Mouse (Mus musculus) kidney, postnatal 14 days (tissue): Measurements from ENCODE around the gene Ripk1.
"Not testable (repeated sequence)": the region's sequence is repeated elsewhere in the genome, so short reads cannot be mapped to it uniquely, and the experiment has no call there.

ENCODE experiments used
- DNase-seq: peaks from one replicate; pipeline ENCODE4 v3.0.0; 2022; ENCODE audit warnings: mixed read lengths

The Ripk1 gene

DNA sequence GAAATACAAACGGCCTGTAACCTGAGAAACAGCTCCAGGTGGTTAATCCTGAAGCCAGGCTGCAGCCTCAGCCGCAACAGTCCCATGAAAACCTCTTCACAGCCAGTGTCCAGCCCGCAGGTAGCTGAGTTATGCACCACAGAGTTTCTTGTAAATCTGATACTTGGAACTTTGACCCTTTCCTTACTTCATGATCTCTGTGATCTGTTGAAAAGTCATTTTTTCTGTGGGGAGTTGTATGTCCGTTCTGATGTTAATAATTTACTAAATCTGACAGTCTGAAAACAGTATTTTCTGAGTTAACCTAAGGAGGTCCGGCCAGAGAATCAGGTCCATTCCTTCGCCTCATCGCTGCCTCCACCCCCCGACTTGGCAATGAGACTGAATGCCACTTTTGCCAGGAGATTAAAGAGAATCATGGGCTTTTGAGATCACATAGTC, 36.8 kb downstream of the Ripk1 start:
- DNase-seq = peak; percentile 70

DNA sequence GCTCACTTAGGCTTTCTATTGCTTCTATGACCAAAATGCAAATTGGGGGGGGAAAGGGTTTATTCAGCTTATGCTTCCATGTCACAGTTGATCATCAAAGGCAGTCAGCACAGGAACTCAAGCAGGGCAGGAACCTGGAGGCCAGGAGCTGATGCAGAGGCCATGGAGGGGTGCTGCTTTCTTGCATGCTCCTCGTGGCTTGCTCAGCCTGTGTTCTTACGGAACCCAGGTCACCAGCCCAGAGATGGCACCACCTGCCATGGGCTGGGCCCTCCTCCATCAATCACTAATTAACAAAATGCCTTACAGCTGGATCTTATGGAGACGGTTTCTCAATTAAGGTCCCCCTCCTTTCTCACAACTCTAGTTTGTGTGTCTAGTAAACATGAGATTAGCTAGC, 37.9 kb downstream of the Ripk1 start:
- no peak for DNase-seq

DNA sequence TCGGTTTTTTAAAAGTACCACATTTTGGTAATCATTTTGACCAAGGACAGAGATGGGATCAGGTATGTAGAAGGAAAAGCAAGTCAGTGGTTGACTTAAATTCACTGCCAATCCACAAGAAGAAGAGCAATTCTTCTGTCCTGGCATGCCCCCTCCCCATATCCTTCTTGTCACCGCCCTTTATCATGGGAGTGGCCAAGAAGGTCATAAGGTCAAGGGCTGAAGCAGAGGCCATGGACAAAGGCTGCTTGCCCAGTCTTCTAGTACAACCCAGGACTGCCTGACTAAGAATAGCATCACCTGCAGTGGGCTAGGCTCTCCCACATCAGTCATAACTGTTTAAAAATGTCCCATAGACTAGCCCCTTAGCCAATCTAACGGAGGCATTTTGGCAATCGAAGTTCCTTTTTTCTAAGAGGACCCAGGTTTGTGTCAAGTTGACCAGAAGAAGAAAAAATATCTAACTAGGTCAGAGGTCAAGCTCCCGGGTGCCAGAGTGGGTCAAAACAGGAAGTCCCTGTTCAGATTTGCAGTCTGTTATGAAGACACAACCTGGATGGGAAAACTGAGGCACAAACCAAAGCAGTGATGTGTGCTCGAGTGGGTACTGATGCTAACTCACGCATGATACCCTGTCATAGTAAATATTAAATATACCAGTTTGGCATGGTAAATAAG, 41.7 kb downstream of the Ripk1 start:
- DNase-seq = no peak

DNA sequence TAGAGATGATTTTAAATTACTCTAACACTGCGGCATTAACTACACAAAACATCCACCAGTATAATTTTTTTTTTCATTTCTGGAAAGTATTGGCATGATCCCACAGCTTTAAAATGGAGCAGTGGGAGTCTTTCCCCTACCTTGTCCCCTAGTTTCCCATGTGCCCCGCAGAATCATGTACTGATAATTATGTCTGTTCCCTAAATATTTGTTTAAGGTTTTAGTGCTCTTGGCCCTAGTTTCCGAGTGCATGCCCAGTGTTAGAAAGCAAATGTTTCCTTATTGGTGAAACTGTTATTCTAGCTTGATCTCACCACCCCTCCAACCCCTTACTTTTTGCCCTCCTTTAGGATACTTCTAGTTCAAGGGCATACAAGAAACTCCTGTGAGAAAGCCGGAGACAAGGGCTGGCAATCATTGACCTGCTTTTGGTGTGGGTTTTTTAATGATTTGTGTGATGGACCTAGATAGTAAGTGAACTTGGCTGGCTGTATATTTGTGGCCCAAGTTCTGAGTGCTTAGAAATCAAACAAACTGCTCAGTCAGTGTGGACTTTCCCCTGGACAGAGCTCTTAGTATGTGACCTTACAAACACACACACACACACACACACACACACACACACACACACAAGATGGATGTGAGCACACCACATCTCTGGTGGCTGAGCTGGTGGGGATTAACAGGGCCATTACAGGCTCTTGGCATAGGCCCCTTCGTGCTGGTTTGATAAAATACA, 43.5 kb downstream of the Ripk1 start:
- DNase-seq = peak; percentile 77

DNA sequence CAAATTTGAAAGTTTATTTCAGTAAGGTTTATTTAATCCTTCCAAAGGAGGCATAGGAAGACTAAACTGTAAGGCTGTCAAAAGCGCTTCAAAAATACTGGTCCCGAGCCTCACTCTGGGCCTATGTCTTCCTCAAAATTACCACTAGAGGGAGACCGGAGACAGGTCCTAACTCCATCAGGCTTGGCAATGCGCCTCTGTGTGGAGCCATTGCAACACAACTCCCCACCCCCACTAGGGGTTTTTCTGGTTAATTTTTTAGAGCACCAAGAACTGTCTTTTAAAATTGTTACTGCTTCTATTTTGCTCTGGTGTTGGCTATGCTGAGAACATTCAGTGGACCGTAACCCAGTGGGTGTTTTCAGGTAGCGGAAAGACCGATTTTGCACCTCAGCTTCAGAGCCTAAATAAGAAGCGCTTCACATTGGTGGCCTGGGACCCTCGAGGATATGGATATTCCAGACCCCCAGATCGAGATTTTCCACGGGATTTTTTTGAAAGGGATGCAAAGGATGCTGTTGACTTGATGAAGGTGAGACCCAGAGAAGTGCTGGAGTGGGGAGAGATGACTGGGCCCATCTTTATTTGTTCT, 44.4 kb downstream of the Ripk1 start:
- peak; percentile 92 for DNase-seq

DNA sequence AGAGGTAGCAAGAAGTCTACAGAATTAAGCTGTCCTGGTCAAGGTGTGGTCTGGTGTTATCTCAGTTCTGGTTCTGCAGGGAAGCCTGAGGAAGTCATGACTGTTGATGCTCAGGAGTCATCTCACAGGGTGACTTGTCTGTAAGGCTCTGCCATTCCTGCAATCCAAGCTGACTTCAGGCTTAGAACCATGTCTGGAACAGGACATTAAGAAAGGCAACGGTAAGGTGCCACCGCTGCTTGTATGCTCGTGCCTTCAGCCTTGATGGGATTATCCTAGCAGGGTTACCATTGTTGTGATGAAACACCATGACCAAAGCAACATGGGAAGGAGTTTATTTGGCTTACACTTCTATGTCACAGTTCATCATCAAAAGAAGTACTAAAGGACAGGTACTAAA, 45.4 kb downstream of the Ripk1 start:
- no peak for DNase-seq

DNA sequence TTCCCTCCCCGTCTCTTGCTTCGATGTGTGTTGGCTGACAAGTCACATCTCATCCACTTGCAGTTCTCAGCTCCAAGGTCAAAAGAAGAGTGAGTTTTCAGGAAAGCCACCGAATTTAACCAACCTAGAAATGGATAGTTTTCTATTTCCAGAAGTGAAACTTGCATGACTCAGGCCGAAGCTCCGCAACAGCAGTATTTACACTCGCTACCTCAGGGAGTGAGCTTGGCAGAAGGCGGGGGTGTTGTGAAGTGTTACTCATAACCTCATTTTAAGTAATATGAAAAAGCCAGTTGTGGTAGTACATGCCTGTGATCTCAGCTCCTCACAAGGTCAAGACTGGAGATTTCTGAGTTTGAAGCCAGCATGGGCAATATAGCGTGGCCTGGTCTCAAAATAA, 48.3 kb downstream of the Ripk1 start:
- DNase-seq = no peak

DNA sequence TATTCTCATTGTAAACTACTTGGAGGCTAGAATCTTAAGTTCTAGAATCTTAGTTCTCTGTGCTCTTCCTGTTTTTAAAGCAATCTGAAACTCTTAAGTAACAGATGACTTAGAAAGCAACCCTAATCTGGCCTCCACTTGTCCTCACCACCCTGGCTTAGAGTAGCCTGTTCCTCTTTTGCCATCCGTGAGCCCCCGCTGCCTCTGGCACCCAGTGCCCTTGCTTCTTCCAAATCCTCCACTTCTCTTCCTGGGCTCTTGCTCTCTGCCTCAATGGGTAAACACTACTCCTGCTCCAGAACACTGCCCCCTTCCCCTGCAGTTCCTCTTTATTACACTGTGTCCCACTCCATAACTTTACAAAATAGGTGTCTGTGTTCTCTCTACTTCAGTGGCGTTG, 49.5 kb downstream of the Ripk1 start:
- no peak for DNase-seq

DNA sequence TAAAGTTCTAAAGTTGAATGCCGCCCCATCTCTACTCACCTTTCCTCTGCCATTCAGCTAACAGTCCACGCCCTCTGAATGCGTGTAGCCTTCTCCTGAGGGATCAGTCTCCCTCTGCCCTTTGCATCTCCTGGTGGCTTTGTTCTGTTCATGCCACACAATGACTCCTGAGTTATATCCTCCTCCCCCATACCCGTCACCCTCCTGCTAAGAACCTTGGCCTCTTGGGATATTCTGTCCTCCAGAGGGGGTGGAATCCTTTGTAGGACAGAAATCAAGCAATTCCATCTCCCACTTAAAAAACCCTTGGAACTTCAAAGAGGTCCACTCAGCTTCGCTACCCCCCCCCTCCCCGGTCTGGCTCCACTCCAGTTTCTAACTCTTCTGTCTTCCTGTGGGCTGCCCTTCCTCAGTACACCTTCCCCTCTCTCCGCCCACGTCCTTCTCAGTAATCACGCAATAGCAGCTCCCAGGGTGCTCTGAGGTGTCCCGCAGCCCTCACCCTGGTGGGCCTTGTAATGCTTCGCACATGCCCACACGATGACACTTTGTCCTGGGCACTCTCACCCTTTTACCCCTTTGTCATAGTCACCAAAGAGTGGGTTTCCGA, 51.6 kb downstream of the Ripk1 start:
- DNase-seq = no peak

DNA sequence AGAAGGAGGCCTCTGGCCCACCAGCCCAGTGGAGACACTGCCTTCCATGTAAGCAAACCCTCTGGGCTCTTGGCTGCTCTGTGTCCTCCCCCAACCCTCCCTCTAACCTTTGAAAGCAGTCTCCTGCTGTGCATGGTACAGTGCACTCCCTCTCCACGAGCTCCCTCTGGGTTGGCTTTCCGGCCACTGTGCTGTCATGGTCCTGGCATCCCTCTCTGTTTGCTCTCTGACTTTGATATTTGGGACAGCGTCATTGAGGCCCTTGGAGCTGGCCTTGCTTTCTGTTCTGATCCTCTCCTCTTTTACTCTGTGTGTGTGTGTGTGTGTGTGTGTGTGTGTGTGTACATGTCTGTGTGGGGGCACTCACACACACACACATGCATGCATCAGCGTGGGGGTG, 52.2 kb downstream of the Ripk1 start:
- DNase-seq = no peak

DNA sequence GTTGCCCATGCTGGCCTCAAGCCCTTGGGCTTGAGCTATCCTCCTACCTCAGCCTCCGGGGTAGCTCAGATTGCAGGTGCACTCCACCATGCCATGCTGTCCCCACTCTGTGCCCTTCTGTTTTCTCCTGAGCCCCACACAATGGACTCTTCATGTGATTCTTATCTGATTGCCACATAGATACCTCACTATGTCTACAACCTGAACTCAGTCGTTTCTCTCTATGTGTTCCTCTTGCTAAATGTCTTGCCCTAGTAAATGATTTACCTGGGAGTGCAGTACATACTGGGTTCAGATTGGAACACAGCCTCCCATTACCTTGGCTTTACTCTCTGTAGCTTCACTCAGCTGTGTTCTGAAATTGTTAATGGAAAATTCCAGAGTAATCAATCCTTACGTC, 52.8 kb downstream of the Ripk1 start:
- peak; percentile 37 for DNase-seq

DNA sequence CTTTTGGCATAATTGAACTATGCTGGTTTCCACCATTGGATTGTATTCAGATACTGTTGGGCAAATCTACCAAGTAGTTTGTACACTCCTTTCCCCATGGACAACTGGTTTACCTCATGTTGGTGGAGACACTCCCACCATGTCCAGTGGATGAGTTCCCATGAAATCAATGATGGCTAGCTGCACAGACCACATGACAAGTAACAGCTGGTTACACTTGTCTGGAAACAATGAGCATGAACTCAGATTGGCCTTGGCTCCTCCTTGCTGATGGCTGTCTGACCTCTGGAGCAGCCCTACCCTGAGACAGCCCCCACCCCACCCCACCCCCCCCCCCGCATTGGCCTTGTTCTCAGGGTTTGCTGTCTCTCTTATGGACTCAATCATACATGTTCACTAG, 55.1 kb downstream of the Ripk1 start:
- no peak for DNase-seq

DNA sequence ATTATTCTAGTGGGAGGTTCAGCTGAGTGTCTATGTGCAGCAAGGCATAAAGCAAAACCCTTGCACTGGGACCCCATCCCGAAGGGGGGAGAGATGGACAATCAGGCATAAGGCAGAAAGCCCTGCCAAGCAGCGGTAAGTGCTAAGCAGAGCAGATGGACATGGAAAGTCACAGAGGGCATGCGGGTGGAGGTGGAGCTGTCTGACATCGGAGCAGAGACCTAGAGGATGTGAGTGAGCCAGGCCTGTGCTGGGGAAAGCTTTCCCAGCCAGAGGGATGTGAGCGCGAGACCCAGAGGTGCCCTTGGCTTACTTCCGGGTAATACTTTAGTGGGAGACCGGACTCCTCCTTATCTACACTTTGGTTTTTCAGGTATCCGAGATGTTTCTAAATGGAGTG, 57.9 kb downstream of the Ripk1 start:
- no peak for DNase-seq

DNA sequence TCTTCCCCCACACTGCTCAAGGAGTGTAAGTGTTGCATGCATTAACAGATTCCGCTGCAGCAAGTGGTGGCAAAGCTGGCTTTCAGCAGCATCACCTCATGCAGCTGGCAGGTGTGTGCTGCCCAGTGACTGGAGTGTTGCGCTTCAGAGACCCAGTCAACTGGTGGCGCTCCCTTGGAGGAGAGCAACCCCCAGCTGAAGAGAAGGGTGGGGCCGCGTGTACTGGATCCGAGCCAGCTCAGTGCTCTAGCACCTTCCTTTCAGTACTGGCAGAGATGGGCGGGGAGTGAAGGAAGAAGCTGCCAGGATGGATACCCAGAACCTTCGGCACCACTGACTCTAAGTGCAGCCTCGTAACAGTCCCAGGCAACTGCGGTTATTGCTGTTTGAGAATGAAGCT, 60.3 kb downstream of the Ripk1 start:
- DNase-seq = no peak

DNA sequence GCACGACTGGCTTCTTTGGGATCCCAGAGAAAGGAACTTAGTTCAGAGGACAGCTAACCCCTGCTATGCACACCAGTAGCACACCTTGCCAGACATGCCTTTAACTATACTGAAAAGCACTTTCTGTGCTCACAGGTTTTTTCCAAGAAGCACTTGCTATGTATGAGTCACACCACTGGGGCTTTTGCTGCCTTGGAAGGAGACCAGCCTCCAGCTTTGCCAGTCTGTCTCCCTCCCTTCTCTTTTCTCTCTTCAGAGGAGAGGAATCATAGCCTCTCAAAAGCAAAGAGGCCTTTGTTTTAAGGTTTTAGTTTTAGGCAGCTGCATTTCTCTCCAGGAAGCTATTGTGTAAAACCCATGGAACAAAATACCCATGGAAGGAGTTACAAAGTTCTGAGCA, 64.2 kb downstream of the Ripk1 start:
- DNase-seq = peak; percentile 19

DNA sequence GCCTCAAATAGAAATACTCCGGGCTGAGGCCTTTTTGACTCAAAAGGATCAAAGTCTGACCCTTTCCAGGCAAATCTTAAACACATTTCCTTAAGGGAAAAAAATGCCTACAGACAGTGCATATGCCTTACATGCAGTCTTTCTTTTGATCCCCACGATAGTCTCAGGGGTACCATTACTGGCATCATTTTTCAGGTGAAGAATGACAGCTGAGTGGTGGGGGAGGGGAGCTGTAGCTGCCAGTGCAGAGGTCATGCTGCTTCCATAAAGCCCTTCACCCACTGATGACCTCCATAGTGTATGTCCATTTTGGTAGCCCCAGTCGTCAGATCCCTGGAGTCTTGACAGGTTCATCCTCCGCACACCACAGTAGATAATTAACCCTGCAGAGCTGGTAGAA, 68.1 kb downstream of the Ripk1 start:
- no peak for DNase-seq

DNA sequence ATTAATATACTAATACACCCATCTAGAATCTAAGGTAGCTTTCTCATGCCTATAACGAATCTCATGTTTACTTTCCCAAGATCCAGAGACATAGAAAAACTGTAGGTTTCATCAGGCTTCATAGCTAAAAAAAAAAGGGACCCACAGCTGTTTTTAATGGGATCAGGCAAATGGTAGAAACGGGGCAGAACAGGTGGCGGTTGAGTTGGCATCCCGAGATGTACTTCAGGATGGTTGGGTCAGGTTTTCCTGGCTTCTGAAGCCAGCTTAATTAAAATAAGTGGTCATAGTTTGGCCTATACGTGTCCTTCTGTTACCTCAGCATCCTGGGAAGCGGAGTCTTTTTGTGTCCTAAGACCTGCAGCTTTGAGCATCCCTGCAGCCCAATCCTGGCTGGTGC, 69.7 kb downstream of the Ripk1 start:
- no peak for DNase-seq

DNA sequence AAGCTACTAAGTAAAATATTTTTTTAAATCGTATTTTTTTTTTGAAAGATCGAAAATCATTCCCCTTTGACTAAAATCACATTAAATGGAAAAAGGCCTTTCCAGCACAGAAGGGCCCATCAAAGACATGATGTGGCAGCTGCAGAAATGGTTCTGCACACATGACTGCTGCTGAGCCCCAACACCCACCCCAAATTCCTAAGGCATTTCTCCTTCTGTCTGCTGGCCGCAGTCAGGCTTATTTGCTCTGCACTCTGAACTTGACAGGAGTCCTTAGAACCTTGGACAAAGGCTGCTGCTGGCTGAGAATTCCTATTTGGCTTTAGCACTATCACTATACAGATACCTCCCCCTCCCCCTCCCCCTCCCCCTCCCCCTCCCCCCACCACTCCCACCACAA, 70.7 kb downstream of the Ripk1 start:
- DNase-seq = no peak

DNA sequence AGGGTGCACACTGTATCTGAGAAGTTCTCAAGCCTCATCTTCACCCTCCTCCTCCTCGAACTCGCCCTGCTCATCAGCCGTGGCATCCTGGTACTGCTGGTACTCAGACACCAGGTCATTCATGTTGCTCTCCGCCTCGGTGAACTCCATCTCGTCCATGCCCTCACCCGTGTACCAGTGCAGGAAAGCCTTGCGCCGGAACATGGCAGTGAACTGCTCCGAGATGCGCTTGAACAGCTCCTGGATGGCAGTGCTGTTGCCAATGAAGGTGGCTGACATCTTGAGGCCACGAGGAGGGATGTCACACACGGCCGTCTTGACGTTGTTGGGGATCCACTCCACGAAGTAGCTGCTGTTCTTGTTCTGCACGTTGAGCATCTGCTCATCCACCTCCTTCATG, 72.3 kb downstream of the Ripk1 start:
- DNase-seq = not testable (repeated sequence)

DNA sequence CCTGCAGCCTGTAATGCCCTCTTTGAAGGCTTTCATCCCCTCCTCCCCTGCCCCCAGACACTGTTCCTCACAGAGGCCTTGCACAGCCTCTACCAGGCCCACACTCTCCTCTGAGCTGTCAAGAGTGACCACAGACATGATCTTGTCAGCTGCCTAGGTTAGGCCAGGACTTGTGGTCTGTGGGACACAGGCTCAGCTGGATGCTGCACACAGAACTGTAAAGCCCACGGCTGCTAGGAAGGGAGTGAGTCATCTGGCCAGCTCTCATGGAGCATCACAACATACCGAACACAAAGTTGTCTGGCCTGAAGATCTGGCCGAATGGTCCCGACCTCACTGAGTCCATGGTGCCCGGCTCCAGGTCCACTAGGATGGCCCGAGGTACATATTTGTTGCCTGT, 73.7 kb downstream of the Ripk1 start:
- DNase-seq = not testable (repeated sequence)

DNA sequence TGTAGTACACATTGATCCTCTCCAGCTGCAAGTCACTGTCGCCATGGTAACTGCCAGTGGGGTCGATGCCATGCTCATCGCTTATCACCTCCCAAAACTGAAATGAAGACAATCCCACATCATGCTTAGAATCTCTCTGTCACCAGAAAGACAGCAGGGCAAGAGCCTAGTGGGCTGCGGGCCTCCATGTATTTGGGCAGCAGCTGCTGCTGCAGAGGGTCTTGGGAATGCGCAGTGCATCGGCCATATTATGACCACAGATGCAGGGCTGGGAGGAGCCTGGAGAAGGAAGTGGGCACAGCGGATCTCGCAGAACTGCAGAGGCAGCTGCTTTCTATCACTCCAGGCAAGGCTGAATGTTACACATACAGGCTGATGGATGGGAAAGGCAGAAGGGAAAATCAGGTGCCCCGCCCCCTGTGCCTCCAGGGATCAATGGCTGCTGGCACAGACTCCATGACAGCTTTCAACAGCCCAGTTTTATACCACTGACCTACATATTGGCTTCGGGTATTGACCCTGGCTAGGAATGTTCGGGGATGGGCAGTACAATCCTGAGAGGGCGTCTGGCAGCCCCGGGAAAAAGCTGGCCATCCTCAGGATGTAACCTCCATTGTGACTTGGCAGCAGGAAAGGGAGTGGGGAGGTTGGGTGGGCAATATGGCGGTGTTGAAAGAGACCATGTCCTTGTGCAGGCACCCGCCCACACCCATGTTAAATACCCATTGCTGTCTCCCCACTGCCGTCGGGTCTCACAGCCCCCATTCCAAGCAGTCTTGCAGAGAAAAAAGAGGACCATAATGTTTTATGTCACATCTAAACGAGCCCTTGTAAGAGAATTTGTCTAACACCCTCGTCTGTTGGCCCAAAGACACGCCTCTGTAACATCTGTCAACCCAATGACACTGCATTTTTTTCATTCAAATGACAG, 74.7 kb downstream of the Ripk1 start:
- DNase-seq = peak; percentile 35

DNA sequence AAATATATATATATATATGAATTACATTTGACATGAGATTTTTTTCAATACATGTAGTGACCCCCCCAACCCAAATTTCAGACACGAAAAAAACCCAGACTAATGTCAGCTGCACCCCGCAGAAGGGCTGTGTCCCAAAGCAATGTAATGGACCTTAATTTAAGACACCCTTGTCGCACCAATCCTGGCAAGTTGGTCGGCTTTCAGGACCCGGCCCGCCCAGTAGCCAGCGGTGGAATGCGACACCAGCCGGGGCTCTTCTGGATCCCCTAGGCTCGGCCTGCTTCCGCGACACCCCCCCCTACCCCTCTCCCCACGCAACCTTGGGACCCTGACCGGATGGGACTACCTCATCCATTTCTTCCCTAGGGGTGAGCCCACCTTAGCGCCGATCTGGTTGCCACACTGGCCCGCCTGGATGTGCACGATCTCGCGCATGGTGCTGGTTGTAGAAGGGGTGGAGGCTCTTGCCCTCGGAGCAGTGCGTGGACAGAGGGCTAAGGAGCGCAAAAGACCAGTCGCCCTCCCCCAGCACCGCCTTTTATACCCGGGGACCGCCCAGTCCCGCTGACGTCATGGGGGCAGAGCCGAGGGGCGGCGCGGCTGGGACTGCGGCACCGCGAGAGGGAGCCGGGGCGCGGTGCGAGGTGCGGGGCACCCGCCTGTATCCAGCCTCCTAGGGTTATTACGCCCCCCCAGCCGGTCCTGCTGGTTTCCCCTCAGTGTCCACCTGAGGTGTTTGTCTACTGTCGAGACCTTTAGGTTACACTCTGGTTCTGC, 75.5 kb downstream of the Ripk1 start, which contains the start of gene Tubb2a:
TSS of gene Tubb2a (minus strand) at position 516 of the 780 bp plus-strand sequence.
- DNase-seq = peak; percentile 94
